Mouse (Mus musculus): ENCODE measurements around the gene Myod1. TPM values are rescaled to one million over a fixed set of nuclear protein-coding genes. Genes with fewer than 3 reads are reported as not detected.

Gene Myod1
- polyA plus RNA-seq, 1 experiment from 2014 or later = not detected

Other genes starting within 250 kb of the Myod1 start
- 14.1 and 18.8 TPM in 2 replicates for gene Abcc8, start 196.4 kb upstream of the Myod1 start, polyA plus RNA-seq (2014; fragmentation: Nextera tagmentation; extraction: Ambion mirVana)
- gene Ush1c, start 138.0 kb upstream of the Myod1 start, polyA plus RNA-seq (2014; fragmentation: Nextera tagmentation; extraction: Ambion mirVana) = 2.0 and 3.6 TPM in 2 replicates
- not detected in 2 replicates for gene Otog, start 135.5 kb upstream of the Myod1 start, polyA plus RNA-seq (2014; fragmentation: Nextera tagmentation; extraction: Ambion mirVana)
- 3.6 and 6.0 TPM in 2 replicates for gene Kcnc1, start 20.0 kb downstream of the Myod1 start, polyA plus RNA-seq (2014; fragmentation: Nextera tagmentation; extraction: Ambion mirVana)

Measured in forebrain, embryonic 14.5 days (tissue).